Mouse (Mus musculus): ENCODE measurements at regions not wholly inside any gene's neighbourhood (a gene's known extent, or its start where the extent isn't known, plus 50 kb on each side); places are given as distances from the start of the nearest gene placed in this dataset.

DNA sequence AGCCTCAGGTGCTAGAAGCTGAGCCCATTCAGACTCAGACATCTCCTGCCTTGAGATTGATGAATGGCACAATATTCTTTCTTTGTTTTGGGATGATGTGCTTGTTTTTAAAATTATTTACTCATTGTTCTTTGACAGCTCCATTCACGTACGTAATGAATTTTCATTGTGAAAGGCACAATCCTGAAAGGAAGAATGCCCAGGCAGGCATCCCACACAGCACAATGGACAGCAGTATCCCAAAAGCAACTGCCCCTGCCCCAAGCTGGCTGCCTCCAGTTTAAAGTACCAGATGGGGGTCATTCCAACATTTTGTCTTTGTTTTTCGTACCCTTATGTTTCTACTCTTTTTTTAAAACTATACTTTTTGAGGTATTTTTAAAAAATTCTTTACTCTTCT, 210.9 kb upstream of the St8sia2 start:
- no peak for DNase-seq (ENCODE audit: low spot score in 2 of 2)

DNA sequence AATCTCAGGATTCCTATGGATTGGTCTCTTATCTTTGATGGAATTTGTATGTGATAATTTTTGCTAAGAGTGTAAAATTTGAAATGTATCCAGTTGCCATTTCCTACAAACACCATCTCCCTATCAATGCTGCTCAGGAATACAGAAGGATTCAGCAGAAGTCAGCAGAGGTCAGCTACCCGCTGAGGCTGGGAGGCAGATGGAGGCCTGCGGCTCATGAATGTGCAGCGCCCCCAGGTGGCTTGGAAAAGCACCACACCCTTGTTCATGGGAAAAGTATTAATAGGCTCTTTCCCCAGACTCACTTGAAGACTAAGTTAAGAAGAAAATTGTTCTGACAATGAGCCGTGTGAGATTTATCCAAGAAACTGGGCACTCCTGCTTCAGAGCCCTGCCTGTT, 187.2 kb upstream of the St8sia2 start:
- DNase-seq (ENCODE audit: low spot score in 2 of 2), result no peak

DNA sequence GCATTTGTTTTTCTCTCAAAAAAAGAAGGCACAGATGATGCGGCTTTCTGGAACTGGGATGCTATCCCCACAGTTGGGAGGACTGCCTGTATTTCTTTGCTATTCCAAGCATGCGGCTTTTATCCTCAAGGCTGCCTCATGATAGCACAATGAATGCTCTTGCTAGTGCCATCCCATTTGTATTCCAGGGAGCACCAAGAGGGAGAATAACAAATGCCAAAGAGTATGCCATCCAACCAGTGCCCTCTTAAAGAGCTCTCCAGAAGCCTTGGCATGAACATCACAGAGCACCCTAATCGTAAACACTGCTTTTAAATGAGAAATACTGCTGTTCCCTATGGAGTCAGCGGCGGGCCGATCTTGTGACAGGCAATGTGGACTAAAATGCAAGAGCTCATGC, 185.3 kb upstream of the St8sia2 start:
- DNase-seq (ENCODE audit: low spot score in 2 of 2), result no peak

DNA sequence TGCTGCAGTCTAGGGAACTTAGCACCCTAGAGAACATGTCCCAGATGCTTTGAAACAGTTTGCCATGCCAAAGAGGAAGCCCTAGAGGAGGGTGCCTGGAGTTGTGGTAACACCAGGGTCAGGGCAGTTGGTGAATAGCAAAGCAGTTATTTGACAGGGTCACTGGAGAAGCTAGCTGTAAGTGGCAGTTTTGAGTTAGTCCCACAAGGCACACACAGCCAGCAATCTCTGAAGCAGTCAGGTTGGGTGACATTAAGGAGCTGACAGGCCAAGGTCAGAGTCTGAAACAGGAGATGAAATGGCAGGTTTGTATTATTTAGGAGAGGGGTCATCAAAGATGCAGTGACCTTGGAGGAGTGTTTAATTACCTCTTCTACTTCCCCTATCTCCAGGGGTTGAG, 171.2 kb upstream of the St8sia2 start:
- DNase-seq (ENCODE audit: low spot score in 2 of 2), result no peak

DNA sequence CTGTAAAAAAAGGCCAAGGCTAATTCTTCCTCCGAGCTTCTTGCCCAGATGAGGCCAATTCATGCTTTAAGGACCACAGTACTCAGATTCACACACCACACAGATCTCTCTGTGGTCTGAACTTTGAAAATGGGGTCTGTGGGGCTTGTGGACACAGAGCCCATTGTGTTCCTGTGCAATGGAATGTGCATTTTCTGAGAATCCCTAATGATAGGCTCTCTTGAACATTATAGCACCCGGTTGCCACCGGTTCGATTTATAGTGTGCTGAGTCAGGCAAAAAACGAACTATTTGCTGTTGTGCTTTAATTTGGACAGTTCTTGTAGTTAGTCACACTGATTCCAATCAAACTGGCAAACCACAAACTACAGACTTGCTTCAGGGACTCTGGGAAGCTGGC, 160.7 kb upstream of the St8sia2 start:
- no peak for DNase-seq (ENCODE audit: low spot score in 2 of 2)

DNA sequence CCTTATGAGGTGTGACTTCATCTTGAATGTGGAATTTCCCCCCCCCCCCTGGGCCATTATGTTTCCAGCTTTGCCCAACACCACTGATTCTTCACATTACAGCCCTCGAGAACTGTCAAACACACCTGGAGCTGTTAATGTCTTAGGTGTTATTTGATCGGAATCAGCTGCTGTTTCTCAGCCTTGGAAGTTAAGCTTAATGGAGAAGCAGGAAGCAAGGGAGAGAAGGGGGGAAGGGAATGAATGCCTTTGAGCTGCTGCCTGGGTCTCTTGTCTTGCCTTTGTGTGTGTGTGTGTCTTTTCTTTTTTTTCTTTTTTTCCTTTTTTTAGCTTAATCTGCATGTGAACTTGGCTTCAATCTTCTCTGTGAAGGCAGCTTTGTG, 159.7 kb upstream of the St8sia2 start:
- DNase-seq (ENCODE audit: low spot score in 2 of 2), result no peak

DNA sequence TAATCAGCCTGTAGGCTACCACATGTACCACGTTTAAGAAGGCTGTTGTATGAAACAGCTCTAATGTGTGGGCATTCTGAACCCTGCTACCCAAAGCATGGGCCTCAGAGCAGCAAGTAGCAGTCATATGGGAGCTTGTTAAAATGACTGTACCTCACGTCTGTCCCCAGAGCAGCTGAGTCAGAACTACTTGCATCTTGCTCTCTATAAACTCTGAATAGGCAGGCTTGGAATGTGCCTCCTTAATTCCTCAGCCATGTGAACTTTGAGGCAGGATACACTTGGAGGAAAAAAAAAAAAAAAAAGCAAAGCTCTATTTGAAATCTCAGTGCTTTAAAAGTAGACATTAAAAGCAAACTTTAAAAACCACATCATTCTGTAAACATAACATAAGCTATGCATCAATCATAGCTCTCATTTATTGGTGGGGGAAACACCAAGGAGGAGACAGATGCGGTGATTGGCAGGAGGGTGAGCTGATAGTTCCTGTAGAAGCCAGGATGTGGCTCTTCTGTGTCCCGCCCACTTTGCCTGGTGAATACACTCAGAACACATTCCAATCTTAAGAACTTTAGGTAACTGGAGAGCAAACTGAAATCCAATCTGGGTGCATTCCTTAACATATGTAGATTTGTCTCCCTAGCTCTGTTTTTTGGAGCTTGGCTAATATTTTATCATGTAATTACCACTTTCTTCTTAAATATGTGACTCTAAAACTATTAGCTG, 159.2 kb upstream of the St8sia2 start:
- no peak for DNase-seq (ENCODE audit: low spot score in 2 of 2)

DNA sequence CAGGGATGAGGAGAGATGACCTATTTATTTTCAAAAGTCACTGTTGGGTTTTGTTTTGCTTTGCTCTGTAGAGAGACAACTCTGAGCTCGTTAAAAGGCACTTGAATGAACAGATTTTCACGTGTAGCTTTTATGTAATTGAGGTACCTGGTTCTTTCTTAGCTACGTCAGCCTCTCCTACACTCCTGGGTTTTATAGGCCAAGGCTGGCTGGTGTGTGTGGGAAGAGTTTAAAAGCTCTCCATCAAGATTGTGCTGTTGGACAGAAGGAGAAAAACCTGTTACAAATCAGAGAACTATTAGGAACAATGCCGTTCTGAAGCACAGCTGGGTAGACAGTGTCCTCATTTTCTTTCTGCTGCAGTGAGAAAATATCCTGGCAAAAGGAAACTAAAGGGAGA, 138.1 kb upstream of the St8sia2 start:
- no peak for DNase-seq (ENCODE audit: low spot score in 2 of 2)

DNA sequence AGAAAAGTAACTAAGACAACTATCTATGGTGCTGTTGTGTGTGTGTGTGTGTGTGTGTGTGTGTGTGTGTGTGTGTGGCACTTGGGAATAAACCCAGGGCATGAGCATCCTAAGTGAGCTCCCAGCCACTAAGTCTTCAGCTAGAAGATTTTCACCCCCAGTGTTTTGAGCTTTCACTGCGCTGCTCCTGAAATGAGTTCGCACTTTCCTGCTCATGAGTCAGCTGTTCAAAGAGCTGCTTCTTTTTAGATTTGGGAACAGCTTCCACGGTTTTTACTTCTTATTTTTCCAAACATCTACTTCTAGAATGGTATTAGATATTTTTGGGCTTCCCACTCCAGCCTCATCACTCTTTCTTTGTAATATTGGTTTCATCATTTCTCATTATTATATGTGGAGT, 129.7 kb upstream of the St8sia2 start:
- no peak for DNase-seq (ENCODE audit: low spot score in 2 of 2)

DNA sequence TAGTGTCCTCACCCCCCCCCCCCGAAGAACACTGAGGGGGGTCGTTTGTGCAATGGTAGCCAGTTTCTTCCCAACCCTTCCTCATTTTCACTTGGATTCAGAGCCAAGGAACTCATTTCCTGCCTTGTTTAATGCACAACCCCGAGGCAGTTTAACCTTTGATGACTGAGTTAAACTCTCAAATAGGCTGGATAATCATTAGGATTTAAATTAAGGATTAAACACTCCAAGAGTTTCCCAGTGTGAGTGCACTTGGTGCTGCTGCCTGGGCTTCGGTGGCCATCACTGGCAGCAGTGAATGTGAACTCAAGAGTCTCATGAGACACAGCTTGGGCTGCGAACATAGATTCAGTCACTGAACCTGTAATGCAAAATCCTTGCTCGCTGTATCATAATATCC, 124.7 kb upstream of the St8sia2 start:
- no peak for DNase-seq (ENCODE audit: low spot score in 2 of 2)

DNA sequence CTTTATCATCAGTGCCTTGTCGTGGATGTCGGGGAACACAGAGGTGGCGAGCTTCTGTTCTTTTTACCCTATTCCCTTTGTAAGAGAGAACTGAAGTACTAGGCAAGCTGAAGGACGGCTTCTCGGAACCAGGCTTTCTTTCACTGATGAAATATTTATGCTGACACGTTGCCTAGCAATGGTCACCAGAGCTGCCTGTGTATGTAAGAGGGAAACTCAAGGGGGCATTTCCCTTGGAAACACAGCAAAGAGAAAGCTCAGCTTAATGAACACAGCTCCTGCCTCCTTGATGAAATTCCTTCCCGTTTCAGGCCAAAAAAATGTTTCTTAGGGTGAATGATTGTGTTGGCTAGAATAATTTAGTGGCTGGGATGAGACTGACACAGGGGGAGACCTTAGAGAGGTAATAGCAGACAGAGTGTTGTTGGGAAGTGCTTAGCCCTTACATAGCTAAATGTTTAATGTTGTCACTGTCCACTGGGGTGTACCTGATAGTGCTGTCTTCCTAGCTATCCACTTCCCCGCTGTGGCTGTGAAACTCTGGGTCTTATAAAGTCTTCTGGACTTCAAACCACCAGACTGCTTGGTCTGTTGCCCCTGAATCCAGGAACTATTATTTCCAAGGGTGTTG, 116.8 kb upstream of the St8sia2 start:
- DNase-seq (ENCODE audit: low spot score in 2 of 2), result peak; percentile 14 to 21

DNA sequence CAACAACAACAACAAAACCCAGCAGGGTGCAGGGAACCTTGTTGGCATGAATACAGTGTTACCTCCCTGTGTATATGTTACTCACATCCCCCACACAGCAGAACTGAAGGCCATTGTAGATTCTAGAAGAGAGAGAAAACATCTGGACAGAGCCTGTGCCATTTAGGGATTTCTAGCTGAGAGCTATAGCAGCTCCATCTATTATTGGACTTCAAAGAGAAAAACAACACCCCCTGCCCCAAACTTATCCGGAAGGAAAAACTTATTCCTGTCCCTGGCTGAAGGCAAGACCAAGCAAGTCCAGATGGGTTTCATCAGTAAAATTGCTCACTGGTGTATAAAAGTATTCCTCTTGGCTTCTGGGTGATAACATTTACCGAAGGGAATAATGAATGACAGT, 98.6 kb upstream of the St8sia2 start:
- no peak for DNase-seq (ENCODE audit: low spot score in 2 of 2)

DNA sequence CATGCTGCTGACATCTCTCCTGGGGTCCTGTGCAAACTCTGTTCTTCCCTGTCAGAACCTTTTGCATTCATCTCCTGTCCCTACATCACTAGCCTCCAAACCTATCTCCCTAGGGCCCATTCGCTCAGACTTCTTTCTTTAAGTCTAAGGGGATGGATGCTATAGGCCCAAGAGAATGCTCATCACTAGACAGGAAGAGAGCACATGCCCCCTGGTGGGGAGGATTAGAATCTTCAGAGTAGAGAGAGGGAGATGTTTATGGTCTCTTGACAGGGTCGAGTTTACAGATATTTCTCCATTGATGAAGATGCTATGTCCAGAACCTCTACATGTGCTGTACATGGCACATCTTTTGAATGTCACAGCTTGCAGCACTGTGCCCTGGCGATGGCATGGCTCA, 94.9 kb upstream of the St8sia2 start:
- no peak for DNase-seq (ENCODE audit: low spot score in 2 of 2)

DNA sequence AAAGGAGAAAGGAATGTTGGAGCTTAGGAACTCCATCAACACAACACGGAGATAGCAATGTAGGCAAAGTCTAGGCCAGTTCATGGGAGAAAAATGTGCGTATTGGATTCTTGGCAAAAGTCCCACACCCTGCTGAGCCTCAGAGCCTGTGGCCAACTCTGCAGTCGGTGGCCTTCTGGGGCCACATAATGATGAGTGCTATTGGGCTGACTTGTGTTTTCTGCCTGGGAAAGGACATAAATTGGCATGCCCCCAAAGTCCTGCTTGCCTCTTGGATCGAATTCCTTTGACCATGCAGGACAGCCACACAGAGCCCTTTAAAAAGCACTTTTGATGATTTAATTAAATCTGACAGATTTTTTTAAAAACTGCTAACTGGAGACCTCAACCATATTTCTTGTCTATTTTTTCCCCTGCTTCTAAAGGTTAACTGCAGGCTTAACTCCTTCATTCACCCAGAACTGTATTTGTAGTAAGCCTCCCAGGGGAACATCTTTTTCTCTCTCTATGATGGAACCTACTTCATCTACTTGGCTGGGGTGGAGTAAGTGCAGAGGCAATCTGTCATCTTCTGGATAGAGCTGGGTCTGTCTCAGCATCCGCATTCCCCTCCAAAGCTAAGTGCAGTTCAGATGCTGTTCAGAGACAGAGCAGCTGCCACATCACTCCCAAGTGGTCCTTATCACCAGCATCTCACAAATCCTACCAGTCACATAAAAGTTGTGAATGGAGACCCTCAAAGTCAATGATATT, 93.9 kb upstream of the St8sia2 start:
- no peak for DNase-seq (ENCODE audit: low spot score in 2 of 2)

DNA sequence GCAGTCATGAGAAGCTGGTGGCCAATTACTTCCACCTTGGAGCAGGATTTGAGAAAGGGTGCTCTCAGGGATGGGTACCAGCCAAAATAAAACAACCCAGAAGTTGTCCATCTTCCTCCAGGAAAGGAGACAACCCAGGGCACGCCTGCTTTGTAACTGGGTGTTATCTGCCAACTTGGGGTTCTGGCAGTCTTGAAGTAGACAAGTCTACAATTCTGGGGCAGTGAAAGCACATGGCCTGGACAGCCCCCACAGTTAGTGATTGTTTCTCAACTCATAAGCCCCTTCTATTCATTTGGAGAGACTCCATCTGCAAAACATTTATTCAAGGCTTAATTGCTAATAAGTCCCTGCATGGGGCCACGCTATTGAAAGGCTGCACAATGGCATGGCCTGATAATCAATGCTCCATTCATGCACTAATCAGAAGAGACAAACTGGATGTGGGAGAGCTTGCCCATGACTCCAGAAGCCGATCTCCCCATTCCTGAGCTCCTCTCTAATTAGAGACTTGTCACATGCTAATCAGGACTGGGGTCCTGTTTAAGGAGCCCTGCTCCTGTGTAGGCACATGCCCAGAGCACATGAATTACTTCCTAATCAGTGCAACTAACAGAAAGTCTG, 78.0 kb upstream of the St8sia2 start:
- DNase-seq (ENCODE audit: low spot score in 2 of 2), result no peak

DNA sequence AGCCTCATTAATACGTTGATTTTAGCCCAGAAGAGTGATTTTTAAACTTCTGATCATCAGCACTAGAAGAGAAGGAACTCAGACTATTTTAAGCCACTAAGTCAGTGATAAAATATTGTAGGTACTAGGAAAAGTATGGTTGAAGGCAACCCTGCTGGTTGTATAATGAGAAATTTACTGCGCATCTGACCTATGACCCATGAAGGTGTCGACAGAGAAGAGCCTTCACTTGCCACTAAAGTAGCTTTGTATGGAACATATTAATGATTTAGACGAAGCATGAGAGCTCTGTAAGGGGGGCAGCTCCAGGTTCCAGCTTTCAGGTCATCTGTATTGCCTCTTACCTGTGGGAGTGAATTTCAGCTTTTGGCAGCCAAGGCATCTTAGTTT, 67.4 kb upstream of the St8sia2 start:
- DNase-seq (ENCODE audit: low spot score in 2 of 2), result no peak

DNA sequence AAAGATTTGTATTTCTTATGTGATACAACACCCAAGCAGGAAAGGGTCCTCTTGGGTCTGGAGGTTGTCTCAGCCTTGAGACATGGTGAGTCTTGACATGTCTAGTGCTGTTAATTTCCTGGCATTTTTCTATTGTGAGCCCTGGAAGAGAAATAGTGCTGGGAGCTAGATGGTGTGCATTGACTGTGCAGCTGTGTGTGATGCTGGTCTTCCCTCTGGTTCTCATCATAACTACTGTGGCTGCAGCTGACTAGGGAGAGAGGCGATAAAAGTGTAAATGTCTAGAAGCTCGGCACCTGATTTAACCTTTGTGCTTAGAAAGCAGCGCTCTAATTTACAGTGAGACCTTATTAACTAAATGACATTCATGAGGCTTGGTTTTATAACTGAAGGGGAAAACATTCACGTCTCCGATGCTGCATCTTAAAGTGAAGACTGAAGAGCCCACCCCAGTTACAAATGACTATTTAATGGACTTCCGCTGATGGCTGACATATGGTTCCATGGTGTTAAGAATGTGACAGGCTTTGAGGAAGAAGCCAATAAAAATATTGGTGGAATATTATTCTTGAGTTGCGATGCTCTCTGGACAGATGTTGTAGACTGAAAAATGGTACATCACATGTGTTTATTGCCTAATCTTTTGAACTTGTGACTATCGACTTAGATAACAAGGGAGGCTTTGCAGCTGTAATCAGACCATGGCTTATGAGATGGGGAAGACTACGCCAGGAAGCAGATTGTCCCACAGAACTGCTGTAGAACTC, 66.8 kb upstream of the St8sia2 start:
- no peak for DNase-seq (ENCODE audit: low spot score in 2 of 2)

DNA sequence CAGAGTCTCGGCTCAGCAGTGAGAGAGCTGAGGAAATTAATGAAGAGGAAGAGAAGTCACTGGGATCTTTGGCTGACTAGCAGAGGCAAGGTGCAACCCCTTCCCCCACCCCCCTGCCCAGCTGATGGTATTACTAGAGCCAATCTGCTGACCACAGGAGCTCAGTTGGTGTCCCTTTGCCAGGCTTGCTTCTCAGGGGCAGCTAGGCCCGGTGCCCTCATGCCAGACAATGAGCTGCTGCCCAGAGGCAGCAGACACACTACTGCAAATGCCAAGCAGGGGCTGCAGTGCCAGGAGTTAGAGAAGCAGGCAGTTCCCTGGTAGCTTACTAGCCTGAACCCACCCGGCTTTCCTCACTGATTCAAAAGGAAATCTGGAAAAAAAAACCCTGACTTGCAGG, 59.1 kb upstream of the St8sia2 start:
- DNase-seq (ENCODE audit: low spot score in 2 of 2), result no peak

DNA sequence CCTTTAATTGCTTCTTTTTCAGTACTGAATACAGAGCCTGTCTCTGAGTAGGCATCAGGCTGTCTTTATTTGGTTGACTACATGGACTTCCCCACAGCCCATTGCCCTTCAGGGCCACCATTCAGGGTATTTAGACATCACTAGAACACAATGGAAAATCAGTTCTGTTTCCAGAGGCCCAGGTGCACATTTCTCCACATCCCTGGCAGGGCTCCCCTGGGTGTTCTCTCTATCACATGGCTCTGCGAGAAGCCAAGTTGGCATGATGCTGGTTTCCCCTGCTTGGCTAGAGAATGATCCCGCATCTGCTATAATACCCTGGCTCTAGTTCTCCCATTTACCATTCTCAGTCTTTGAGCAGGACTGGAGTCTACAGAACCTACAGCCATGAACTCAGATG, 57.3 kb upstream of the St8sia2 start:
- no peak for DNase-seq (ENCODE audit: low spot score in 2 of 2)

DNA sequence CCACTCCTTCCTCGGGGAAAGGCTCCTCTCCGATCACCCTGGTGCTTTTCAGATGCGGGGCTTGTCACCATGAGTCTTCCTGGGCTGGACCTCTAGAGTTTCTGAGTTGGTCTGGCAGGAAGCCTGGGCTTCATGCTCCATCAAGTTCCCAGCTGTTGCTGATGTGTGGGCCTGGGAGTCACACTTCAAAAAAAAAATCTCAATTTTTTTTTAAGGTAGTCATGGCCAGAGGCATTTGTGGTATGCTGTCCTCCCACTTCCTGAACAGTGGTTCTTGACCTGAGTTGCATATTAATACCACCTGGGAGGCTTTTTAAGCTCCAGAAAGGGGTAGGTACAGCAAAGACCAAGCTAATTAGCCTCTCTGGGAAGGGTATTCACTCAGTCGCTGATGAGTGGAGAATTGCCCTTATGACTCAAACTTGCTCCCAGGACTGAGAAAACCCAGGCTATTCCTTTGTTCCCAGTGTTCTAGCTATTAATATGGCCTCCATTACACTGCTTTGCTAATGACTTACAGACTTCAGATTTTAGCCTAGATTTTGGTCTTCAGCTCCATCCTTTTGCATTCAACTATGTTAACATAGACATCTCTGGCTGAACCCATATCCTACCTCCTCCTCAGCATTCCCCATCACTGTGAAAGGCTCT, 52.1 kb upstream of the St8sia2 start:
- no peak for DNase-seq (ENCODE audit: low spot score in 2 of 2)
